Mouse (Mus musculus) cerebellum, adult 9-11 months (tissue): ENCODE results near the gene Pde4c.

Source experiments
- DNase-seq: peaks from one replicate; pipeline ENCODE4 v3.0.0; 2022

Pde4c gene

DNA sequence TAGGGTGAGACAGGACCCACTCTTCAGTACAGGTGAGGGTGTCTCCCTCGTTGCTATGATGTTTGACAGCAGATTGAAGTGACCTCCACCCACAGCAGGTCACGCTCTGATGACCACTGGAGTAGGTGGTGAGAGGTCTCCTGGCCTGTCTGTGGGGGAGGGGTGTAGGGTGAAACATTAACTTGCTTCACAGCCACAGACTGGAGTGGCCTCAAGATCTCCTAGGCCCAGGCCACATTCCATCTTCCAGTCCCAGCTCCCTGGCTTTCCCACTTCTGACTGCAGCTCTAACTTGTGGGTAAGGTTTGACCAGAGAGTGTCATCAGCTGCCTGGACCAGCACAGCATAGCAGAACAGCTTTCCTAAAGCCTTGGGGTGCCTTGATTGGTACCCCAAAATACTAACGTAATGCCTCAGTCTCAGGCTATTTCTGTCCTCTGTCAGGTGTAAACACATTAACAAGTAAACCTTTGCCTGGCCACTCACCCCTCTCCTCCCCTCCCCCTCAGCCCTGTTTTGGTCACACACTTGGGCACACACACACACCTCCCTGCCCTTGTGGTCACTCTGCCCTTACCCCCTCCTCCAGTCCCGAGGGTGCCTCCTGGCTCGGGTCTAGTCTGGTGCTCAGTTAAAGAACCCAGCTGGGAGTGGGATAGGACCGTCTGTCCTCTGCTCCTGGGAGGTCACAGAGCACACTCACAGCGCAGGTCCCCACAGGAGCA lies at the start of gene Pde4c:
Gene Pde4c (plus strand): TSS at position 235 of the 725 bp plus-strand sequence.
- no peak for DNase-seq

DNA sequence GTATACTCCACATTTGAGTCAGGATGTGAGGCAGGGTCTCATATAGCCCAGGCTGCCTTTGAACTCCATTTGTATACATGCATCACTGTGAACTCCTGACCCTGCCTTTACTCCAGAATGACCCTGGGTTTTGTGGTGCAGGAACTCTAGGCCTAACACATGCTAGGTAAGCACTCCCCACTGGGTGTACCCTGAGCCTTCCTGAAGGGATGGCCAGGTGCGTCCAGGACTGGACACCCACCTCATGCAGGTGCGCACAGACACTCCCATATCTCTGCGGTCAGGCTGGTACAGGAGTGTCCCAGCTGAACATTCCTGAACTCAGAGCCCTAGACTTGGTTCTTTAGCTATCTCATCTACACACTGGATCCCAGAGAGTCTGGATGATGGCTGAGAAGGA lies 49.4 kb upstream of the Pde4c start:
- DNase-seq, result peak; percentile 61

DNA sequence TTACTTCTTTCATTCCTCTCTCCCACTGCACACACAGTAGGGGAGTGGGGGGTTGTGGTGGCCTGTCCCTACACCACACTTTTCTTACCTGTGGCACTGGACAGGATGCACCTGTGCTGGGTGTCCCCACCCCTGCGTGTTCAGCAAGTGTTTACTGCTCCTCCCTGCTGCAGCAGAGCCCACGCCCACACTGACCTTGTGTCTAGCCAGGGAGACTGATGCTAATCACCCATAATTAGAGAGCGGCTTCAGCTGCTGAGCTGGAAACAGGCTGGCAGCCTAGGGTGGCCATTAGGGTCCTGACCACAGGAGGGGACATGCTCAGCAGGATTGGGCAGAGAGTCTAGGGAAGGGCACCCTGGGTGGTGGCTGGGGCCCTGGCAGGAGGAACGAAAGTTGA lies 48.8 kb upstream of the Pde4c start:
- DNase-seq, result peak; percentile 58

DNA sequence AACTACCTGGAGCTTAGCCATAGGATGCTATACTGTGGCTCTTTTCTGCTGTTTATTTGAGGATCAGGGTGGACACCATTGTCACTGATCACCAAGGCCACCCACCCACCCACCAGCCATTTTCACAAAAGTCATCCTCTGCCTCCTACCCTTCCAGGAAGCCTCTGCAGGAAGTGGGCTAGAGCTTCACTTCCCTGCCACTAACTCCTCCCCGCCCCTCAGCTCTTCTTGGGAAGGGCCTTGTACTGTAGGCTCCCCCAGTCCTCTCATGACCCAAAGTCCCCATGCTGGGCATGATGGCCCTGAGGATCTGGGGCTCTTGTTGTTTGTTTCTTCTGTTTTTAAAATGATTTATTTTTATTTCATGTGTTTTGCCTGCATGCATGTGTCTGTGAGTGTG lies 48.2 kb upstream of the Pde4c start:
- DNase-seq, result no peak

DNA sequence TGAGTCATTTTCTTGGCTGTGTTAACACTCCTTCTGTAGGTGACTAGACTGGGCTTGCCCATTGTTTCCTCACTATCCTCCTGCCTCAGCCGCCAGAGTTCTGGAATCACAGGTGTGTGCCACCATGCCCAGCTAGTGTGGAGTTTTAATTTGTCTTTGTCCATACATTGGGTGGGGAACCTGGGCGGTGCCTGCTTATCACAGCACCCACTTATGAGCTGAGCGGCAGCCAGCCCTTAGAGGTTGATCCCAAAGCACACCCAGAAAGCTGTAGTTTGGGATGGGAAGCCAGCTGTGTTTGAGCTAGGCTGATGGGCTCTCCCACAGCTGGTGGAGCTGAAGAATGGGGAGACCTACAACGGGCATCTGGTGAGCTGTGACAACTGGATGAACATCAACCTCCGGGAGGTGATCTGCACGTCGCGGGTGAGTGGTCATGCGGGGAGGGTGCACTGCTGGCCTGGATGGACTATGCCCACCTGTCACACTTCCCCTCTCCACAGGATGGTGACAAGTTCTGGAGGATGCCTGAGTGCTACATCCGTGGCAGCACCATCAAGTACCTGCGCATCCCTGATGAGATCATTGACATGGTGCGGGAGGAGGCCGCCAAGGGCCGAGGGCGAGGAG lies 46.0 kb upstream of the Pde4c start:
- peak; percentile 25 for DNase-seq

DNA sequence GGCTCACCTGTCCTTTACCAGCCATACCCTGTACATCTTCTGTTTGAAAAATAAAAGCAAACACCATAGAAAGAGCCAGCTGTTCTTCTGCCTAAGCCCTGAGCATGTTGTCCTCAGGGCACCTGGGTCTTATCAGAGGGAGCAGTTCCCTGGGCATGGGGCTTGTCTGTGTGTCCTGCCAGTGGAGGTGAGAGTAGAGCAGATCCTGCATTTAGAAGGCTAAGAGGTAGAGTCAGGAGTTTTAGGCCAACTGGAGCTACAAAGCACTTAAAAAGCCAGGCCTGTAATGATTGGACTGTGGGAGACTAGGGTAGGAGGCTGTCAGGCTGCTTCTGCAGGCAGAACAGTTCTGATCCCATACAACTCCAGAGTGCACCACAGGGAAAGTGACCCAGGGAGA lies 44.8 kb upstream of the Pde4c start:
- DNase-seq, result no peak

DNA sequence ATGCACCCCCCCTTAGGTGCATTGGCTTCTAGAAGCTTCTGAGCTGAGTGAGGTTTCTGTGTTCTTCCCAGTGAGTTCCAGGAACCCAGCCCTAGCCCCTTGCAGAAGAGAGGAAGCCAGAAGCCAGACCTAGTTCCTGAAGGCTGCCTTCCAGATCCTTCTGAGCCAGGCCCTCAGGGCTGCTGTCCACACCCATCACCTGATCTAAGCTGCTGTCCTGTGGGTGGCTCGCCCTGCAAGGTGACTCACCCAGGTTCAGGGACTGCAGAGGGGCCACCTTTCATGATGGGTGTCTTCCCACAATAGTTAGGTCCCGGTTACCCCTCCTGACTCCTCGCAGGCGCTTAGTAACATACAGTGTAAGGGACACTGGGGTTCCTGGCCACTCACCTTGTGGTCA lies 44.1 kb upstream of the Pde4c start:
- DNase-seq, result no peak

DNA sequence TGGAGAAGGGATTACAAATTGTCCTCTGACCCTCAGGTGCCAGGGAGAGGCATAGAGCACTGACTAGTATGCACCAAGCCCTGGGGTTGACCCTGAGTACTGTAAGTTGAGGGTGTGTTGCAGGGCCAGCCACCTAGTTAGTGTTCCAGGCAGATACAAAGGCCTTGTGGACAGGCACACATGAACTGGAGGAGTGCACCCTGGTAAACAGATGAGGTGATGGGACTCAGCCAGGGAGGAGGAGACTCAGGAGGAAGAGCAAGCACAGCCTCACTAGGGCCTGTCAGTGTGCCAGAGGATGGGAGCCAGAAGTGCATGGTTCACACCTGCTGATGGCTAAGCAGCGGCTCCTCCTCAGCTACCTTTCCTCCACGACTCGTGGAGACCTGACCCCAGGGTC lies 43.5 kb upstream of the Pde4c start:
- DNase-seq, result peak; percentile 20

DNA sequence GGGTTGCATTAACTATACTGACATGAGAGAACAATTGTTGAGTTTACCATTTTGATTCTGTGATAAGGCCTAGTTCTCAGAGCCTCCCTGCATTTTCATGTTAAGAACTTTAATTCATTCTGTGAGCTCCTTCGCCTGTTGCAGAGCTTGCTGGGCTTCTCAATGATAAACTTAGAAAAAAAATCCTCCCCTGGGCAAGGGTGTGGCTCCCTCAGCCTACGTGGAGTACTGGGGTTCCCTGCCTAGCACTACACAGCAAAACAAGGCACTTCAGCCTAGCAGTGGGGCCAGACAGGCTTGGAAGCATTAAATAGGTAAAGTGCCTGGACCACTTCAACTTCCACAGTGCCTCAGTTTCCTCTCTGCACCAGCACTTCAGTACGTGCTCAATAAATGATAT lies 42.1 kb upstream of the Pde4c start:
- DNase-seq, result no peak

DNA sequence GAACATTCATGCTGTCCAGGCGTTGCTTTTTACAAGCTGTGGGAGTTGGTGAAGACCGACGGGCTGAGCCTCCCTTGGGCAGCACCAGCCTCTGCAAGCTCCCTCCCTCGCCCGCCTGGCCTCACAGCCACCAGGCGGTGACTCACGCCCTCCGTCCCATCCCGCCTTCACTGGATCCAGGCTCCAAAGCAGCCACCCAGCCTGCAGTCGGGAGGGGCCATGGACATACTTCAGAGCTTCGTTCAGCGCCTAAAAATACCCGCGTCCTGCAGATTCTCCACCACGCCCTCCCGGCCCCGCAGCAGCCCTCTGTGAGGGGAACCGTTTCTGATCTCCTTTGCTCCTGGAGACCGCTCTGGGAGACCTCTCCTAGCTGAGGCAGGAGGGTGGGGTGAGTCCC lies 41.3 kb upstream of the Pde4c start:
- DNase-seq, result peak; percentile 17

DNA sequence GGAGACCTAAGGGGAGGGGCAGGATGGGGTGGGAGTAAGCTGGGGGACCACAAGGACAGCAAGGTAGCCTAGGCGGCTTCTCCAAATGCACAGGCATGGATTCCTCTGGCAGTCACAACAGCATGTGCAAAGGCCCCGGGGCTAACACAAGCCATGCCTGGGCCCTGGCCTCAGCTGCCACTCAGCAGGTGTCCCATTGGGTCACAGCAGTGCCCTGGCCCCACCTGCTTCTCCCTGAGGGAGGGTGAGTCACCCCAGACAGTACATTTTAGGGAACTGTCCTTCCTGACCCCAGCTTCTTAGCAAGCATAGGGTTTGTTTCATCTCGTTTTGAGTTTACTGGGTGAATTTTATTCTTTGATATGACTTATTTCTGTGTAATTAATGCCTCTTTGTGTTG lies 40.8 kb upstream of the Pde4c start:
- no peak for DNase-seq

DNA sequence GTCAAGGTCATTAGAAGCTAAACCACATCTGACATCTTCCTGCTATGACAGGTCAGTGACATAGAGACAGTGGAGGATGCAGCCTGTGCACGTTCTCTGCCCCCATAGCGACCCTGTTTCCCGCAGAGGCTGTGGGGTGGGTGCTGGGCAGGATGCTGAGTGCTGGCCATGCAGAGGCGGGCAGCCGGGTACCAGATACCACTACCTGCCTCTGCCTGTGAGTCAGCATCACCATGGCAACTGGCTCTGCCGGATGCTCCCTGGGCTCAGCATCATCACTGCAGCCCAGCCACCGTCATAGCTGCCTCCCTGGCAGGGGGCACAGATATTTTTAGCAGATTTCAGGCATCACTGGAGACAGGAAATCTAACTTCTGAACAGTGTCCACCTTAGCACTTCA lies 39.2 kb upstream of the Pde4c start:
- DNase-seq, result peak; percentile 15

DNA sequence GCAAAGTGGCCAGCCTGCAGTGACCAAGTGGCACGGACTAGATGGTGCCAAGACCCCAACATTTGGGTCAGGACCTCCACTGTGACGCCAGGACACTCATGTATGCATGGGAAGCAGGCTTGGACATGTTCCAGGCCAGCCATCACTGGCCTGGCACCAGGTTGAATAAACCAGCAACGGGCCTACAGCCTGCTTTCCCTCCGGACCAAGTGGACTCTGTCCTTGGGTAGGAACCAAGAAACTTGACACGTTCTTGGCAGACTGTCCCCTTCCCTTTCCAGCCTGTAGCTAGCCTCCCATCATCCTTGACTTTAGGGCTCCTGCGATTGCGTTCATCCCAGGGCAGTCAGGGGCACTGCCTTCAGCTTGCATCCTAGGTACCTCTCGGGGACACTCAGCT lies 35.9 kb upstream of the Pde4c start:
- peak; percentile 25 for DNase-seq

DNA sequence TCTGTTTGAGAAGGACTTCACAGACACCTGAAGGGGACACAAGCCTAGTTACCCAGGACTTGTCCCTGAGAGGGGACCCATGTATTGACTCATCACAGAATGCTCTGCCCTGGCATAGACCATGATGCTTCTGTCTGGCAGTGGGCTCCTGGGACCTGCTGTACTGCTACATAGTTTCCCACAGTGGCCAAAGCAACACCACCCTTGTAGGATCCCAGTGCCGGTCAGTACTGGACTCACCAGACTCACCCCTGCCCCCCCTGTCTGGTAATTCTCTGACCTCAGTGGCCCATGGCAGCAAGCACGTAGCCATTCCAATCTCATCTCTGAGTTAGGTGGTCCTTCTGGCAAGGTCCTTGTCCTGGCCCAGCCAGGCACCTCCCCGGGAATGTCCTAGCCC lies 35.4 kb upstream of the Pde4c start:
- no peak for DNase-seq

DNA sequence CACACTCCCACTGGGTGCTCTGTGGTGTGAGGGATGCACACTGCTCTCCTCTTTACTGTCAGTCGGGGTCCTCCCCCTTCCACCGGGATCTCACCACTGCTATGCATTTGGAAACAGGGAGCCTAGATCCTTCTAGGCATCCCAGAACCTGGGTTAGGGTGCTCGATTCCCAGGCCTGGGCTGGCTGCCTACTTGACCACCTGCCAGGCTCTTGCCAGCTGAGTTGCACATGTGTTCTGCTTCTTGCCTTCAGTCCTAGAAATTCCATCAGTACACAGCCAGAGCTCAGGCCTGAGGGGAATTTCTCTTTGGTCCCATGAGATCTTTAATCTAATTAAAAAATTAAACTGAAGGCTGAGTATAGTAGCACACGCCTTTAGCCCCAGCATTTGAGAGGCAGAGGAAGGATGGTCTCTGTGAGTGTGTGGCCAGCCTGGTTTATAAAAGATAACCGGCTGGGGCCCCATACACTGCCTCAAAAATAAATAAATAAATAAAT lies 33.6 kb upstream of the Pde4c start:
- no peak for DNase-seq

DNA sequence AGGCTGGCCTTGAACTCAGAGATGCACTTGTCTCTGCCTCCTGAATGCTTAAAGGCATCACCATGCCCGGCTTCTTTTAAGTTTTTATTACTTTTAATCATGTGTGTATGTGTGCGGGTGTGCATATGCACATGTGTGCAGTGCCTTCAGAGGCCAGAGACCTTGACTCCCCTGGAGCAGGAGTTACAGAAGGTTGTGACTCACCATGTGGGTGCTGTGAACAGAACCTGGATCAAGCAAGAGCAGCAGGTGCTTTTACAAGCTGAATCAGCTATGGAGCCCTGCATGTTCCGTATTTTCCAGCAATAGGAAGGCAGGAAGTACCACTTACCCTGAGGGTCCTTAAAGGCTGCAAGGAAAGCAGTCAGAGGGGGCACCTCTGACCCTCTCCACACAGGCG lies 32.3 kb upstream of the Pde4c start:
- DNase-seq, result no peak

DNA sequence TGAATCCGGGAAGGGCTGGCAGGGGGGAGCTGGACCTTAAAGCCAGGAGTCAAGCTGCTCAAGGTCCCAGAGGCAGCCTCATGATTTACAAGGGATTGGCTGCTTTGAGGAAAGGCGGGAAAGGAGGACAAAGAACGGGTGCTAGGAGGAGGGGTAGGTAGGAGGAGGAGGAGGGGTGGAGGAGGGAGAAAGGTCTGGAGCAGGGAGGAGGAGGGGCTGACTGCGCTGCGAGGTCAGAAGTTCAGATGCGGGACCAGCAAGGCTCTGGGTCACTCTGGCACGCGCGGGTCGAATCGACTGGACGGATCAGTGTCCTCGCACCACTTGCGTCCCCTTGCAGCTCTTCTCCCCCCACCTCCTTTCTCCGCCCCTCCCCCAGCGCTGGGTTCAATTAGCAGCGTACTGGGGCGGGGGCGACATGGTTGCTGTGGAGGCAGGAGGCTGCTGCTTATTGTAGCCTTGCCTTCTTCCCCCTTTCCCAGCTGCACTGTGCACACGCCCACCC lies 31.7 kb upstream of the Pde4c start:
- DNase-seq, result no peak

DNA sequence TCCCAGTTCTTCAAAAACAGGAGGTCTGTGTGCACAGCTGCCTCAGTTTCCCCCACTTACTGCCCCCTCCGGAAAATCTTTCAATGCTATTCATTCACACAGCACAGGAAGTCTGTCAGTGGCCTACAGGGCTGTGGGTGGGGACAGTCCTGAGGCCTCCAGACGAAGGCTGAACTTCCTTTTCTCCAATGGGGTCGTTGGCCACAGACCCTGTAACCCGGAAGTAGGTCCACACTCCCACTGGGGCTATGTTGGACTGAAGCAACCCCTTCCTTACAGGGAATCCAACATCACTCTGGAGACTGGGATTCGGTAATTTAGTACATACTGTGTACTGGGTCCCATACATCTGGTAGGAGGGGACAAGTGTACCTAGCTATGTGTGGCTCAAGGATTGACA lies 29.9 kb upstream of the Pde4c start:
- DNase-seq, result no peak

DNA sequence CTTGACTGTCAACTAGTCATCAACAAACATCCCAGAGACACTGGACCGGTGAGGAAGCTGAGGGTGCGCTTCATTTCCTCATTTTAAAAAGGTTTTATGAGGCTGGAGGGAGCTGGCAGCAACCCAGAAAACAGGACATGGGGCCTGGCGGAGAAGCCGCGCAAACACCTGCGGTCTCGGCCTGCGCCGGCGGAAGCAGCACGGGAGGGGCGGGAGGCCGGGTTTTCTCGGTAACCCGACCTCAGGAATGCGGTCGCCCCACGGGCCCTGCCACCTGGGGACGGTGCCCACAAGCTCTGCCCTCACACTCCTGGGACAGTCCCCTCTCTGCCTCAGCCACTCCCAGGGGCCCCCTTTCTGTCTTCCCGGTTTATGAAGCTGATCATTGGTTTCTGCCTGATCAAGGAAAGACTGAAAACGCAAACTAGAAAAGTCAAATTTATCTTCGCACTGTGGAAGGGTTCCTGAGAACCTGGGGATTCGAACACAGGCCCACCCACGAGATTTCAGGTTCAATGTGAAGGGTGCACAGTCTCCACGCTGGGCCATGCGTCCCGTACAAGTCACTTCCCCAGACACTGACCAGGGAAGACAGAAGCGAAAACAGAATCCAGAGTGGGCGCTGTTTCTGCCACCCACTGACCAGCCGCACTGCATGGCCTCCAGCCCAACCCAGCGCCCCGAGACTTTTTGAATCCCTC lies 28.1 kb upstream of the Pde4c start:
- DNase-seq, result peak; percentile 69

DNA sequence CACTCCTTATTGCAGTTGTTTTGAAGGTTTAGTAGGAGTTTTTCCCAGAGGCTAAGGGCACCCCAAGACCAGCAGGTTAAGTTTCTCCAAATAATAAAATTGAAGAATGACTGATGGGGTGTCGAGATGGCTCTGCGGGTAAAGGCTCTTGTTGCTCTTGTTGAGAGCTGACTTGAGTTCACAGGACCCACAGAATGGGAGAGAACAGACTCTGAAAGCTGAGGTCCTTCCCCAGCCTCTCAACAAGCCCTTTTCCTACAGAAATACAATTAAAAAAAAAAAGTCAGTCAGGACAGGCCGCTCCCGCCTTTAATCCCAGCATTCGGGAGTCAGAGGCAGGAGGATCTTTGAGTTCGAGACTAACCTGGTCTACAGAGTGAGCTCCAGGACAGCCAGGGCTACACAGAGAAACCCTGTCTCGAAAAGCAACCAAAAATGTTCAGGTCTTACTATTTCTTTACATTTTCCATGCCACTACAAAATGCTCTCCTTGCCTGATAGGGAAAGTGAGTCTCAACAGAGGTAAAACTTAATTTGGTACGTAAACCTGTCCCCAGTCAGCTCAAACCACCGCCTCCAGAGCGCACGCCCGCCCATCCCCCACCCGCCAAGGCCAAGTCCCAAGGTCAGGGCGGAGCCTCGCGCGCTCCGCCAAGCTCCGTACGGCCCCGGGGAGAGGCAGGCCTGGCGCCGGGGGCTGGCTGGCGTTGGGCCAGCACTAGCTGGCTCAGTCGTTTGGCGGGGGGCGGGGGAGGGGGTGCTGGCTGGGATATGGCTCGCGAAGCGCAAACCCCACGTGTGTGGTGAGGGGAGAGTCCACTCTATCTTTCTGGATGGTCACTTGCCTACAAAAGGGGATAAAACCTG lies 27.3 kb upstream of the Pde4c start:
- DNase-seq, result peak; percentile 74

DNA sequence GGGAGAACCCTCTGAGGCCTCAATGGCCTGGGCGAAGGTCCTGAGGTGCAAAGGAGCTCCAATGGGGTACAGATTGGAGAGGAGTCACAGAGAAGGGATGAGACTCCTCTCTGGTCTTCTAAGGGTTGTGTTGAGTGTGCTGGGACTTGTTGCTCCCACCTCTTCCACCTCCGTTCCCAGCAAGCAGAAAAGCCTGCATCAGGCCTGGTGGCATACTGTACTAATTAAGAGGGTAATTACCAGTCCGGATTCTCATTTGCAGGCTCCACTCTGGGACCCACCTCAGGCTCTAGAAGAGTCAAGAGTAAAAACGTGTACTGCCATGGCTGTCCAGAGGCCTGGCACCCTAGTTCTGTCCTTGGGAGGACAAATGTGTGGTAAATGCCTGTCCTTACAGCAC lies 26.6 kb upstream of the Pde4c start:
- peak; percentile 57 for DNase-seq

DNA sequence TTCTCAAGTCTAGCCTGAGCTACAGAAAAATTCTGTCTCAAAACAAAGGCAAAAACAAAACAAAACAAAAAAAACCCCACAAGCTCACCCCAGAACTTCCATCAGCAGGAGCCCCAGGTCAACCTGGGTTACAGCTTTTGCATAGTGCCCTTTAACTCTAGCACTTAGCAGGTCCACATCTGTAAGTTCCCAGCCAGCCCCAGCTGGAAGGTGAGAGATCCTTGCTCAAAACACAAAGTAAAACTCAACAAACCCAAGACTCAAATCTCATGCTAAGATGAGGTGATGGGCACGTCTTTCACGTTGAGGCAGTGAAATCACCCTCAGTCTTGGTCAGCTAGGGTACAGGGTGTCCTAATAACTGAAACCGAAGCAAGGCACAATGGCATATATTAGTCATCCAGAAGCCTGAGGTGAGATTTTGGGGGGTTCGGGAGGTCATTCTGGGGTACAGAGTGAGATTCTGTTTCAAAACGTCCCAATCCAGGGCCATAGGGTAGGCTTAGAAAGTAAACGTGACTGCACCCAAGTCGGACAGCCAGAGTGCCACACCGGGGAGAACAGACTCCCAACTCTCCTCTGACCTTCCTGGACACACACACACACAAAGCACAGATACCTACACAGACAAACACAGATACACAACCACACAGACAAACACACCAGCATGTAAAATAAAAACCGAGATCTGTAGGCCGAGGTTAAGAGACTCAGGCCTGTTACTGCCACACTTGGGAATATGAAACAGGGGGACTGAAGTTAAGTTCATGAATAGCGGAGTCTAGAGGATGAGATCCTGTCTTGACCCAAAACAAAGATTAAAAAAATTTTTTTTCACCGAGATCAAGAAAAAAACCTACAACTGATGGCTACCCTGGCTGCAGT lies 25.9 kb upstream of the Pde4c start:
- no peak for DNase-seq
